In the genomic region with DNA sequence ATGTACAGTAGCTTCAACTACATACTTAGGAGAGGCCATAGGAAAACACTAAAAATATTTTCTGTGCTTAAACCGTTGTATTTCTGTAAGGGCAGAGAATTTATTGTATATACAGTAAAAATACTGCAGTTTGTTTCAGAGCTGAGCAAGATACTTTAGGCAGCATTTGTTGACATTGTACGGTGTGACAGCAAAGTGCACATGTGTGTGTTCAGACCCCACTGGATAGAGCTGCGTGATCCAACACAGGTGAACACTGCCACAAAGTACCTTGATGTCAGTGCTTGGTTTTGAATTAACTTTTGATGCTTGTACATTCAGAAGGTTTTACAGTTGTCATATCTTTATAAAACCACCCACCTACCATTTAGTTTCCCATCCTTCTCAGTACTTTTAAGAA, we compare ENCODE assay signal across 35 mouse cellular contexts.
"Had no signal": no experiment of that assay in that cellular context is flagged by ENCODE, and none has a peak within 500 bp of the region (broad histone marks: within the 10 kb centered on the region; RNA-seq: fewer than 3 reads in every experiment).

No protein-coding gene starts in this region.

- ATAC-seq: hindbrain, embryonic 16.5 days; hindbrain, postnatal 0 days; inflammation-experienced regulatory T-cells, adult 6 months; intestine, embryonic 15.5 days; intestine, embryonic 16.5 days; intestine, postnatal 0 days had no signal

- H3K9ac ChIP-seq: heart, embryonic 12.5 days; heart, embryonic 13.5 days; heart, embryonic 15.5 days; hindbrain, embryonic 12.5 days; hindbrain, embryonic 13.5 days; hindbrain, embryonic 14.5 days; hindbrain, embryonic 15.5 days; intestine, embryonic 15.5 days; kidney, embryonic 15.5 days had no signal

- H3K4me1 ChIP-seq: hindbrain, embryonic 10.5 days; hindbrain, embryonic 12.5 days; intestine, embryonic 15.5 days had no signal

- DNase-seq: heart, postnatal 10 days; heart, postnatal 14 days; heart, postnatal 36 days; heart, postnatal 4 days; kidney, adult 11 months; kidney, adult 18-20 months; kidney, adult 2 months; kidney, adult 8-10 months; kidney, adult 9 months; kidney, postnatal 10 days; kidney, postnatal 14 days; kidney, postnatal 25 days; kidney, postnatal 36 days; kidney, postnatal 4 days; layer of hippocampus, adult 9-11 months; layer of hippocampus, postnatal 36 days had no signal

- H3K27ac ChIP-seq: heart, embryonic 10.5 days; heart, embryonic 13.5 days; heart, embryonic 15.5 days; hindbrain, embryonic 10.5 days; hindbrain, embryonic 12.5 days; hindbrain, embryonic 13.5 days; hindbrain, embryonic 14.5 days; hindbrain, embryonic 15.5 days; hindbrain, postnatal 0 days; intestine, embryonic 15.5 days; kidney, embryonic 15.5 days; kidney, postnatal 0 days; layer of hippocampus, adult 2 months had no signal

- H3K9me3 ChIP-seq: heart, embryonic 10.5 days; heart, embryonic 12.5 days; heart, embryonic 13.5 days; heart, embryonic 15.5 days; hindbrain, embryonic 10.5 days; hindbrain, embryonic 12.5 days; hindbrain, embryonic 13.5 days; hindbrain, embryonic 15.5 days; intestine, embryonic 15.5 days; kidney, embryonic 15.5 days had no signal

- H3K4me2 ChIP-seq: heart, embryonic 11.5 days; heart, embryonic 12.5 days; heart, embryonic 13.5 days; heart, embryonic 15.5 days; hindbrain, embryonic 12.5 days; hindbrain, embryonic 13.5 days; hindbrain, embryonic 14.5 days; hindbrain, embryonic 15.5 days; intestine, embryonic 15.5 days; kidney, embryonic 15.5 days had no signal

- H3K36me3 ChIP-seq: intestine, embryonic 15.5 days had no signal

- H3K4me3 ChIP-seq: heart, embryonic 10.5 days; heart, embryonic 12.5 days; heart, embryonic 13.5 days; heart, embryonic 15.5 days; hindbrain, embryonic 10.5 days; hindbrain, embryonic 12.5 days; hindbrain, embryonic 13.5 days; hindbrain, embryonic 15.5 days; intestine, embryonic 15.5 days; kidney, embryonic 15.5 days; layer of hippocampus, adult 2 months had no signal

- H3K27me3 ChIP-seq: heart, embryonic 12.5 days; heart, embryonic 13.5 days; heart, embryonic 15.5 days; hindbrain, embryonic 12.5 days; hindbrain, embryonic 13.5 days; hindbrain, embryonic 15.5 days; intestine, embryonic 15.5 days; kidney, embryonic 15.5 days had no signal
